Mouse (Mus musculus) thymus, adult 2 months (tissue): ENCODE results near the gene Hsp90aa1. TPM values are rescaled to one million over a fixed set of nuclear protein-coding genes. Genes with fewer than 3 reads are reported as not detected.

Experiments used
- DNase-seq: peaks from one replicate; pipeline ENCODE4 v3.0.0; 2021
- H3K27ac ChIP-seq: fragments of 200-500 bp; 2 replicates; pipeline ENCODE4 v1.5.1; 2012; ENCODE audit warnings: low read length, control low read depth; ENCODE audit not compliant: control insufficient read depth, insufficient read depth
- H3K27me3 ChIP-seq: fragments of 200-500 bp; 2 replicates; pipeline ENCODE4 v1.6.1; 2012; ENCODE audit warnings: mild to moderate bottlenecking, low read length, moderate library complexity, mixed read lengths; ENCODE audit not compliant: control insufficient read depth, insufficient read depth
- H3K36me3 ChIP-seq: fragments of 200-500 bp; 2 replicates; pipeline ENCODE4 v1.6.1; 2012; ENCODE audit warnings: mild to moderate bottlenecking, low read length, moderate library complexity; ENCODE audit not compliant: control insufficient read depth, insufficient read depth
- H3K4me1 ChIP-seq: fragments of 200-500 bp; replicated peaks from 2 replicates; pipeline ENCODE4 v1.6.1; 2012; ENCODE audit warnings: low read length; ENCODE audit not compliant: control insufficient read depth, insufficient read depth
- H3K4me3 ChIP-seq: fragments of 200-500 bp; 2 replicates; pipeline ENCODE4 v1.5.1; 2012; ENCODE audit warnings: mild to moderate bottlenecking, low read length, control low read depth, moderate library complexity; ENCODE audit not compliant: control insufficient read depth, insufficient read depth
- CTCF ChIP-seq: fragments of 200-500 bp; IDR thresholded peaks from 2 replicates; pipeline ENCODE4 v1.5.1; 2012; ENCODE audit warnings: mild to moderate bottlenecking, control low read depth, low read length, moderate library complexity, borderline replicate concordance; ENCODE audit not compliant: control insufficient read depth, poor library complexity, insufficient read depth; ENCODE audit errors: extremely low read depth
- POLR2A ChIP-seq: fragments of 200-500 bp; IDR thresholded peaks from 2 replicates; pipeline ENCODE4 v1.6.1; 2012; ENCODE audit warnings: mild to moderate bottlenecking, low read length, control low read depth, moderate library complexity; ENCODE audit not compliant: control insufficient read depth, poor library complexity, insufficient read depth; ENCODE audit errors: extremely low read depth
- WGBS: fragments of 180-500 bp; shearing (Covaris S2); methylation state at CpG from one replicate; pipeline ENCODE4 v1.1.7; 2018; 5-methylcytosine and 5-hydroxymethylcytosine counted together
- polyA plus RNA-seq: library from polyadenylated mRNA; depleted of rRNA; stranded (reverse); fragments of >200 nt; gene quantifications from 2 replicates; pipeline ENCODE4 v1.2.3, GENCODE M21; 2012

The Hsp90aa1 gene
- polyA plus RNA-seq, 1 experiment: 181 TPM

- Histone ChIP-seq H3K36me3 (no peaks in the 10 kb centered on the region), H3K4me1 (no peaks in the 10 kb centered on the region), H3K27me3 (no peaks in the 10 kb centered on the region), H3K27ac (no peak overlapping the region), H3K4me3 (no peak overlapping the region)
- 59% methylated on average over 1 of the region's 1 CpGs for WGBS
- DNase-seq: no peak
- TF ChIP-seq POLR2A (no peak), CTCF (no peak)
Measured at GRCm38 (mm10) chr12:110726428-110726827, 23.9 kb upstream of the Hsp90aa1 start.

- TF ChIP-seq CTCF (no peak), POLR2A (no peak)
Measured at GRCm38 (mm10) chr12:110725489-110725888, 23.0 kb upstream of the Hsp90aa1 start.

GRCm38 (mm10) chr12:110725051-110725450, 22.5 kb upstream of the Hsp90aa1 start:
- Histone ChIP-seq H3K4me1 (no peaks in the 10 kb centered on the region), H3K4me3 (no peak overlapping the region), H3K27me3 (no peaks in the 10 kb centered on the region), H3K27ac (no peak overlapping the region), H3K36me3 (no peaks in the 10 kb centered on the region)
- 94% methylated on average over 5 of the region's 5 CpGs for WGBS
- no peak for DNase-seq
- no peak for TF ChIP-seq CTCF

More at GRCm38 (mm10) chr12:110725489-110725888, 23.0 kb upstream of the Hsp90aa1 start:
- Histone ChIP-seq H3K36me3 (no peaks in the 10 kb centered on the region), H3K4me1 (no peaks in the 10 kb centered on the region), H3K27me3 (no peaks in the 10 kb centered on the region), H3K4me3 (no peak overlapping the region), H3K27ac (no peak overlapping the region)
- 84% methylated on average over 5 of the region's 5 CpGs for WGBS
- no peak for DNase-seq

GRCm38 (mm10) chr12:110716004-110716403, 13.5 kb upstream of the Hsp90aa1 start:
- 77% methylated on average over 5 of the region's 5 CpGs for WGBS
- TF ChIP-seq POLR2A (no peak), CTCF (no peak)
- Histone ChIP-seq H3K4me1 (no peaks in the 10 kb centered on the region), H3K4me3 (no peak overlapping the region), H3K27ac (no peak overlapping the region), H3K36me3 (no peaks in the 10 kb centered on the region), H3K27me3 (no peaks in the 10 kb centered on the region)
- no peak for DNase-seq

GRCm38 (mm10) chr12:110714215-110714614, 11.7 kb upstream of the Hsp90aa1 start:
- H3K4me1 ChIP-seq: no peaks in the 10 kb centered on the region
- H3K27me3 ChIP-seq: no peaks in the 10 kb centered on the region
- no peaks in the 10 kb centered on the region for H3K36me3 ChIP-seq
- WGBS: 38% methylated on average over 6 of the region's 6 CpGs
- H3K27ac ChIP-seq: no peak overlapping the region
- no peak overlapping the region for H3K4me3 ChIP-seq
- TF ChIP-seq CTCF: no peak
- TF ChIP-seq POLR2A: no peak
- no peak for DNase-seq

GRCm38 (mm10) chr12:110713784-110714183, 11.3 kb upstream of the Hsp90aa1 start:
- no peak for DNase-seq
- 95% methylated on average over 6 of the region's 6 CpGs for WGBS

GRCm38 (mm10) chr12:110711270-110711669, 8.7 kb upstream of the Hsp90aa1 start:
- no peak for TF ChIP-seq POLR2A
- TF ChIP-seq CTCF: no peak
- DNase-seq: no peak
- Histone ChIP-seq H3K4me3 (no peak overlapping the region), H3K27ac (no peak overlapping the region), H3K27me3 (no peaks in the 10 kb centered on the region), H3K36me3 (no peaks in the 10 kb centered on the region), H3K4me1 (peaks cover 4% of the 10 kb centered on the region)
- WGBS: 87% methylated on average over 5 of the region's 5 CpGs

More at GRCm38 (mm10) chr12:110713784-110714183, 11.3 kb upstream of the Hsp90aa1 start:
- Histone ChIP-seq H3K27ac (no peak overlapping the region), H3K4me1 (no peaks in the 10 kb centered on the region), H3K27me3 (no peaks in the 10 kb centered on the region), H3K4me3 (no peak overlapping the region), H3K36me3 (no peaks in the 10 kb centered on the region)
- TF ChIP-seq CTCF: no peak
- TF ChIP-seq POLR2A: no peak
